Mouse (Mus musculus): ENCODE results near the gene Mgst2.

Mgst2 gene

GRCm38 (mm10) chr3:51654303-51655055 lies 5.7 kb upstream of the Mgst2 start:
- DNase-seq (ENCODE audit: low spot score): no peak

GRCm38 (mm10) chr3:51659415-51659814 lies 745 bp upstream of the Mgst2 start:
- no peak for DNase-seq (ENCODE audit: low spot score)

DNA sequence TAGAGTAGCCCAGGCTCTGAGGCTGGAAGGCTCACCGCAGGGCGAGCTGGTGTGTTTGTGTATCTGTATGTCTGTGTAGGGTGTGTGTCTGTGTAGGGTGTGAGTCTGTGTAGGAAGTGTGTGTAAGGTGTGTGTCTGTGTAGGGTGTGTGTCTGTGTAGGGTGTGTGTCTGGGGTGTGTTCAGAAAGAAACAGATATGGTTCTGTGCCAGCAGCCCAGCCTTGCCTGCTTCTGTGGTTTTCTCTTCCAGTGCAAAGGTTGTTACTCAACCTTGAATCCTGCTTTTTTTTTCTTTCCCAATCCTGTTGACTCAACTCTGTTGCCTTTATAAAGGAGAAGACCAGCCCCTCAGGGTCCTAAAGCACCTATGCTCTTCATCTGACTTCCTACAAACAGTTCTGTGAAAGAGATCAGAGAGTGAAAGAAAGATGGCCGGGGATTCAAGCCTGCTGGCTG lies 689 bp downstream of the Mgst2 start:
- DNase-seq (ENCODE audit: low spot score): no peak

- no peak for DNase-seq (ENCODE audit: low spot score)
Observed at GRCm38 (mm10) chr3:51661376-51661775, 1.2 kb downstream of the Mgst2 start.

DNA sequence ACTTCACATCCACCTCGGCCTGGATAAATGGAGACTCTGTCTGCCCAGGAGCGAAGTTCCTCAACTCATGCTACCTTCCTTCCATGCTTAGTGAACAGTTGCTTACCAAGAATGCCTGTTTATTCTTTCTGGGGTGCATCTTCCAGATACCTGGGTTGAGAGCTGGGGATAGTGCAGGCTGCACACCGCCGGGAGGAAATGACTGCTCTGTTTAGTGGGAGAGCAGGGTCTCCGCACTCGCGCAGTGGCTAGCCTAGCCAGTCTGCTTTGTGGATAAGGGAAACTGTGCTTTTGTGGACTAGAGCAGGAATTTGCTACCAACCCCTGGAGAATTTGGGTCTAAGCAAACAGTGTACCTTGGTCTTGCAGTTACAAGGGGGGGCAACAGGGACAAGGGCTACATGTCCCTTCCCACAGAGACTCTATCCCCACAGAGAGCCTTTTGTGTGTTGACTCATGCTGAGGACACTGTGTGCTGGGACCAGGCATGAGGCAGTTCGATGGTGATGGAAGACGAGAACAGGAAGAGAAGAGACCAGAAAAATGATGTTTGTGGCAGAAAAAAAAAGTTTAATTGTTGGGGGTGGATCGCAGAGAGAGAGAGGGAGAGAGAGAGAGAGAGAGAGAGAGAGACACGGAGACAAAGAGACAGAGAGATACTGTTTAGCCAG lies 1.9 kb downstream of the Mgst2 start:
- DNase-seq (ENCODE audit: low spot score): no peak

DNA sequence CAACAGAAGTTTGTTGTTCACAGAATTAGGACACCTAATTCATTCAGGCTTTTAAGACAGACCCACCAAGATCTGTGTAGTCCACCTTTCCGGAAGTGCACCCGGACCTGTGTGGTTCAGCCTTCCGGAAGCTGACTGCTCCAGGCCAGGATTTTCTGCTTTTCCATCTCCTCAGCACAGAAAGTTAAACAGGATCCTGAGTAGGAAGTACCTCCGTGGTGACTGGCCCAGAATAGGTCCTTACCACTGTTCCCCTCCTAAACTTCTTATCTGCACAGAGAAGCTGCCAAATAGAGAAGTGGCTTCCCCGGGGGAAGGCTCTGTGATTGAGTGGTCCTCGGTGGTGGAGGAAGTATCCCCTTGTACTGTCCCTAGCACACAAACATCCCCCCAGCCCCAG lies 2.4 kb downstream of the Mgst2 start:
- DNase-seq (ENCODE audit: low spot score): no peak

DNA sequence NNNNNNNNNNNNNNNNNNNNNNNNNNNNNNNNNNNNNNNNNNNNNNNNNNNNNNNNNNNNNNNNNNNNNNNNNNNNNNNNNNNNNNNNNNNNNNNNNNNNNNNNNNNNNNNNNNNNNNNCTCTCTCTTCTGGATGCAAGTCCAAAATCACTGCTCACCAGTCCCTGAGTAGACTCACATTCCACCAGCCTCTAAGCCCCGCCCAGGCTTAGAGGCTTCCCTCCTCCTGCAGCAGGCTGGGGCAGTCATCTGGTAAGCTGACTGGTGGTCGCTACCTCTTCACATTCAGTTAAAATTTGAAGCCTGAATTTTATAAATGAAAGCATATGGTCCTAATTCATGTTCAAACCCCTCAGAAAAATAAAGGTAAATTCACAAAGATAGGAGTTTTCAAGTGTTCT lies 8.4 kb downstream of the Mgst2 start:
- no peak for DNase-seq (ENCODE audit: low spot score)

GRCm38 (mm10) chr3:51670414-51671070 lies 10.4 kb downstream of the Mgst2 start:
- no peak for DNase-seq (ENCODE audit: low spot score)

DNA sequence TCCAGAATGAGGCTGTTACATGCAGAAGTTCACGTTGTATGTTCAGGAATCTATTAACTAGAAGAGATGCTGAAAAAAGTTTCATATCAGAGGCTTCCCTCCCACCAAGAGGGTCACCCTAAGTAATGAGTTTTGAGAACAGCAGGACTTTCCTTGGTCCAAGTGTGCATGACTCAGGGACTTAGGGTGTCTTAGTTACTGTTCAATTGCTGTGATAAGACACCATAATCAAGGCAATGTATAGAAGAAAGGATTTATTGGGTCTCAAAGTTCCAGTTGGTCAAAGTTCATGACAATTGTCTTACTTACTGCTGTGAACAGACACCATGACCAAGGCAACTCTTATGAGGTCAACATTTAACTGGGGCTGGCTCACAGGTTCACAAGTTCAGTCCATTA lies 10.9 kb downstream of the Mgst2 start:
- DNase-seq (ENCODE audit: low spot score): no peak

DNA sequence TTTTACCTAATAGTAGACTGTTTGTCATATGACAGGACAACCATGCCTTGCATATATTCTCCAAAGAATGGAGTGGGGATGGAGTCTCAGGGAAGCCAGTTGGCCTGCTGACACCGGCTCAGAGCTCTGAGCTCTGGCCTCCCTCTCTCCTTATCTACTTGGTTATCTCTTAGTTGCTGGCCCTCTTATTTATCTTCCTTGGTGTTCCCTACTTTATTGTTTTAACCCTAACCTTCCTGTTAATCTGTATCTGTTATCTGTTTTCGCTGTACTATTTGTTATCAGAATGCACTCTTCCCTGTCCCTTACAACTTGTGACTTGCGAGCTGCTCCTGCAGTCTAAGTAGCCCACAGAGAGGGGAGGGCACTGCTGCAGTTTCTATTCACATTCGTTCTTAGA lies 12.5 kb downstream of the Mgst2 start:
- DNase-seq (ENCODE audit: low spot score): no peak

- DNase-seq (ENCODE audit: low spot score): no peak
Observed at GRCm38 (mm10) chr3:51673408-51674086, 13.4 kb downstream of the Mgst2 start.

GRCm38 (mm10) chr3:51674963-51675362 lies 14.8 kb downstream of the Mgst2 start:
- DNase-seq (ENCODE audit: low spot score): no peak

GRCm38 (mm10) chr3:51685539-51685938 lies 25.4 kb downstream of the Mgst2 start:
- no peak for DNase-seq (ENCODE audit: low spot score)

DNA sequence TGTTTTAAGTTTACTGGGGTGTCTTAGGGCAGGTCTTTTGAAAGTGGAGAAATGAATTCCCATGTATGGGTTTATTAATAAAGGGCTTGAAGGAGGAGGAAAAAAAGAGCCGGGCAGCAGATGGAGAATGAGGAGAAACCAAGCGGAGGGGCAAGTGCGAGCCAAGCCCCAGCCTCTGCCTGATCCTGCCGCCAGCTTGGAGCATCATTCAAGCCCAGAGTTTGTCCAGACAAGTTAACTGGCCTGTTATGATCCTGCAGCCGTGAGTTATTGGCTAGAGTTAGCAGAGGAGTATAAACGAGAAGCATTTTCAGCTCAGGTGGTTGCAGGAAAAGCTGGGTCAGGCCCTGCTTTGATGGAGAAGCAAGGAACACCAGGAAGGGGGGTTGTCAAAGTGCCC lies 26.2 kb downstream of the Mgst2 start:
- DNase-seq (ENCODE audit: low spot score): no peak

- DNase-seq (ENCODE audit: low spot score): no peak
Observed at GRCm38 (mm10) chr3:51686791-51687190, 26.6 kb downstream of the Mgst2 start.

DNA sequence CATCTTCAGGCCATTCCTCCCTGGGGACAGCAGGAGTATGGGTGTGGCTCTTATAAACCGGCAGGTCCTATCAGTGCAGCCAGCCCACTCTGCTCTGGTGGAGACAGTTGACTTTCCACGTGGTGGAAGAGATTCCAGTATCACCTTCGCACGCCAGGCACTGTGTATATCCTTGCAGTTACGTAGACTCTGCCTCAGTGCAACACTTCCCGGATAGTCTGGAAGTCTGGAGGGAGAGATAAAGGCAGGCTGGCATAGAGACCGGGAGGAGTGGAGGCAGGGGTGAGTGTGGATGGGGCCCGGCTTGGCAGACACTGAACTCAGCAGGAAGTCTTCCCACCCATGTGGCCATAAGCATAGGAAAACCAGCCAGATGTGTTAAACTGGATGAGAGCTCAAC lies 28.6 kb downstream of the Mgst2 start:
- DNase-seq (ENCODE audit: low spot score): no peak

GRCm38 (mm10) chr3:51693196-51693595 lies 33.0 kb downstream of the Mgst2 start:
- no peak for DNase-seq (ENCODE audit: low spot score)

DNA sequence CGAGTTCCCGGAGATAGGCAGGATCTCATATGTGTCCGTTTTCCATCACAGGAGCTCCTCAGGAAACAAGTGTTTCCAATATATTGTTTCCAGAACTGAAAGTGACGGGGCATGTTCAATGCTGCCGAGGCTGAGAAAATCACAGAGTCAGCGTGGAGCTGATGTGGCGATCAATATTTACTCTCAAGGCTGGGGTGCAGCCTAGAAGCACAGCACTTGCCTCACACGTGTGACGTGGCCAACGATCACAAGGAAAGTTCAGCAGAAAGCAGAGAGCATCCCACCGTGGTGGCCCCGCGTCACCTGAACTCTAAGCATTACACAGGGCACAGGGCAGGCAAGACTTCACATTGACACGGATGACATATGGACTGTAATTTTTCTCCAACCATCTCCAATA lies 34.4 kb downstream of the Mgst2 start:
- DNase-seq (ENCODE audit: low spot score): no peak

DNA sequence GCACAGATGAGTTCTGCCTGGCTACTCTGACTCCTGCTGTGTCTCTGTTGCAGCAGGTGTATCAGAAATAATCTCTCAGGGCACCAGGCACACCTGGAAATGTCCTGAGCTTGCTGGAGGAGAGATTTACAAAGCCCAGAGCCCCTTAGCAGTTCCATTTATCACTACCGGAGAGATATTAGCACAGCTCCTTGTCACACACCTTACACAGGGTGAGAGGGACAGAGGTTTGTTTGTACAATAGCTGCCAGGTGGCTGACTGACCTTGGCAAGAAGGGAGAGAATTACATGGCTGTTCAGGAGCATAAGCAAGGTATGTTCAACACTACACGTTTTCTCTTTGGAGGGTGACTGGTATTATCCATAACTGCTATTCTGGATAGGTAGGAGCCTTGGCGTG lies 35.6 kb downstream of the Mgst2 start:
- no peak for DNase-seq (ENCODE audit: low spot score)

- DNase-seq (ENCODE audit: low spot score): no peak
Observed at GRCm38 (mm10) chr3:51697931-51698330, 37.8 kb downstream of the Mgst2 start.

DNA sequence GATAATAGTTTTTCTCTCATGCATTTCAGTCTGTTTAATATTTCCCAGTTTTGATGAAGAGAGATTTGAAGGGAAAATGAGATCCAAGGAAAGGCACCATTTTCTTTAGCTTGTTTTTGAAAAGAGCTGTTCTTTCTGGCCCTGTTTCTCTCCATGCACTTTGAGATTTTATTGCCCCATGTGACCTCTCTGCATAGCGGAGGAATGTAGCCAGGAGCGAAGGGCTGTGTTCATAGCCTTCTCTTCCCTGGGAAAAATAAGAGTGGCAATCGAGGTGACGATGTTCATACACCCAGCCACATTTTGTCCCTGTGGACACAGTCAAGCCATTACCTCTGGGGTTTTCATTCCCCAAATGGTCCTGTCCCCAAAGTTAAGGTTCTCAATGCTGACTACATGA lies 40.0 kb downstream of the Mgst2 start:
- DNase-seq (ENCODE audit: low spot score): no peak

GRCm38 (mm10) chr3:51700731-51701280 lies 40.6 kb downstream of the Mgst2 start:
- DNase-seq (ENCODE audit: low spot score): no peak

All from urinary bladder, postnatal 10 days (tissue).